Mouse (Mus musculus) forebrain, embryonic 13.5 days (tissue): ENCODE results near the gene Hpdl. TPM values are rescaled to one million over a fixed set of nuclear protein-coding genes. Genes with fewer than 3 reads are reported as not detected.
A peak's percentile ranks its signal among the peaks of the same experiment; 100 is the strongest.

ENCODE experiments used
- ATAC-seq: fragments of 200-750 bp; cut with Nextera tagmentation; 2 replicates; pipeline ENCODE4 v1.8.0; 2017
- H3K27ac ChIP-seq: fragments of 300-500 bp; sonication (generic); 2 replicates; pipeline ENCODE4 v1.5.1; 2015; ENCODE audit warnings: inconsistent platforms, mild to moderate bottlenecking, moderate library complexity
- H3K27me3 ChIP-seq: fragments of 300-500 bp; sonication (generic); 2 replicates; pipeline ENCODE4 v1.6.1; 2015; ENCODE audit warnings: mild to moderate bottlenecking, inconsistent platforms
- H3K36me3 ChIP-seq: fragments of 300-500 bp; sonication (generic); 2 replicates; pipeline ENCODE4 v1.6.1; 2015; ENCODE audit warnings: mild to moderate bottlenecking, inconsistent platforms; ENCODE audit not compliant: poor library complexity, severe bottlenecking
- H3K4me1 ChIP-seq: fragments of 300-500 bp; sonication (generic); 2 replicates; pipeline ENCODE4 v1.6.1; 2015; ENCODE audit warnings: inconsistent platforms
- H3K4me2 ChIP-seq: fragments of 300-500 bp; sonication (generic); 2 replicates; pipeline ENCODE4 v1.6.1; 2015; ENCODE audit warnings: inconsistent platforms, mild to moderate bottlenecking, moderate library complexity
- H3K4me3 ChIP-seq: fragments of 300-500 bp; sonication (generic); 2 replicates; pipeline ENCODE4 v1.5.1; 2015; ENCODE audit warnings: mild to moderate bottlenecking, inconsistent platforms
- H3K9ac ChIP-seq: fragments of 300-500 bp; sonication (generic); 2 replicates; pipeline ENCODE4 v1.6.1; 2015; ENCODE audit warnings: mild to moderate bottlenecking, inconsistent platforms
- H3K9me3 ChIP-seq: fragments of 300-500 bp; sonication (generic); replicated peaks from 2 replicates; pipeline ENCODE4 v1.6.1; 2016; ENCODE audit warnings: inconsistent platforms
- WGBS: fragments of 180-500 bp; shearing (Covaris S2); methylation state at CpG from one replicate; pipeline ENCODE4 v1.1.7; 2015; 5-methylcytosine and 5-hydroxymethylcytosine counted together
- polyA plus RNA-seq: library from polyadenylated mRNA; unstranded; fragments of >200 nt; fragmentation: Nextera tagmentation; extraction: Ambion mirVana; gene quantifications from 2 replicates; pipeline ENCODE4 v1.2.1, GENCODE M21; 2015

Hpdl gene
- polyA plus RNA-seq, 1 experiment from 2014 or later: 0.85 TPM

DNA sequence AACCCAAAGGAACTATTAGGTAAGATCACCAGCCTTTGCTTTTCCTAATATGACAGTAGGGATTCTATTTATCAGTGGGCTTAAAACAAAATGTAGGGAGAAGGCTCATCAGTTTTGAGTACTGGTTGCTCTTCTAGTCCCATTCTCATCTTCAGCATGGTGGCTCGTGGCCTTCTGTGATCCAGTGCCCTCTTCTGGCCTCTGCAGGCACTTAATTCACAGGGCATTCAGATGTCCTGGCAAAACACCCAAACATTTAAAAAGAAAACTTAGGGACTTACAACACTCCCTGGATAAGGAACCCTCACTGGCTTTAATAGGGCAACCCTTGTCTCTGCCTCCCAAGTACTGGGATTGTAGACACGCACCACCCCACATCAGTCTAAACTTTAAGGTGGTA lies 27.2 kb downstream of the Hpdl start:
- Histone ChIP-seq H3K4me2 (no peak overlapping the region), H3K9me3 (no peaks in the 10 kb centered on the region), H3K27ac (no peak overlapping the region), H3K4me1 (no peaks in the 10 kb centered on the region), H3K9ac (no peak overlapping the region), H3K4me3 (no peak overlapping the region), H3K36me3 (no peaks in the 10 kb centered on the region), H3K27me3 (no peaks in the 10 kb centered on the region)
- 86% methylated on average over 2 of the region's 2 CpGs for WGBS
- ATAC-seq: no peak

DNA sequence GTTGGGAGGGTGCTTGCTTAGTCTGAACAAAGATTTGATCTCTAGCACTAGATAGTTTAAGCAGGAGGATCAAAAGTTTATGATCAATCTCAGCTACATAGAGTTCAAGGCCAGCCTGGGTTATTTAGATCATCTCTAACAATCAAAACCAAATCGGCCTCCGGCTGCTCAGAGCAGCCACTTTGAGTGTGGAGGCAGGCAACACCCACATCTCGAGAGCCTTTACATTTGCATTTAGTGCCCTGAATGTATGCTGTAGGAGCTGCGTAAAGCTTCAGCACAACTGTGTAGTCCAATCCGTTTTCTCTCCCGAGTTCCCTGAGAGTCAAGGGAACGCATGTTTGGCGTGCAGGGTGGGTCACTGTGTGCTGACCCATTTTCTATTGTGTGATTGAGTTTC lies 29.1 kb downstream of the Hpdl start:
- Histone ChIP-seq H3K4me3 (no peak overlapping the region), H3K9me3 (no peaks in the 10 kb centered on the region), H3K4me1 (no peaks in the 10 kb centered on the region), H3K27ac (no peak overlapping the region), H3K4me2 (no peak overlapping the region), H3K9ac (no peak overlapping the region), H3K27me3 (no peaks in the 10 kb centered on the region), H3K36me3 (no peaks in the 10 kb centered on the region)
- WGBS: 93% methylated on average over 8 of the region's 8 CpGs
- ATAC-seq: no peak

DNA sequence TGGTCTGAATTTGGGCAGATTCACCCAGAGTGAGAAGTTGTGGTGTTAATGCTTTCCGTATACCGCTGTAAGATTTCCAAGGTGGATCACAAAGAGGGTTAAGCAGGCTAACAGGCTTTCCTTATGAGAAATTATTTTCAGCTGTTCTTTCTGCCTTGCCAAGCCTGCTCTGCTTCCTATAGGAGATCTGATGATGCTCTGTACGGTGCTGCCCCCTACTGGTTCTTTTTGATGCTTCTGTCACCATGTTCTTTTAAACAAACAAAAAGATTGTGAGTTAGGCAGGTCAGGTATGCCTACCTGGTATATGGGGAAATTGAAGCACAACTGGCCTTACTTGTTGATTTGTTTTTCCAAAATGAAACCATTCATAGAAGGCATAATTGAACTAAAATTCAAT lies 32.6 kb downstream of the Hpdl start:
- no peak overlapping the region for H3K4me3 ChIP-seq
- no peak overlapping the region for H3K9ac ChIP-seq
- no peaks in the 10 kb centered on the region for H3K36me3 ChIP-seq
- H3K4me2 ChIP-seq: no peak overlapping the region
- no peaks in the 10 kb centered on the region for H3K27me3 ChIP-seq
- H3K27ac ChIP-seq: no peak overlapping the region
- peak; percentile 70; the same call in 1 of the 2 replicates for ATAC-seq
- H3K9me3 ChIP-seq: no peaks in the 10 kb centered on the region
- 6% methylated on average over 3 of the region's 3 CpGs for WGBS
- H3K4me1 ChIP-seq: no peaks in the 10 kb centered on the region

DNA sequence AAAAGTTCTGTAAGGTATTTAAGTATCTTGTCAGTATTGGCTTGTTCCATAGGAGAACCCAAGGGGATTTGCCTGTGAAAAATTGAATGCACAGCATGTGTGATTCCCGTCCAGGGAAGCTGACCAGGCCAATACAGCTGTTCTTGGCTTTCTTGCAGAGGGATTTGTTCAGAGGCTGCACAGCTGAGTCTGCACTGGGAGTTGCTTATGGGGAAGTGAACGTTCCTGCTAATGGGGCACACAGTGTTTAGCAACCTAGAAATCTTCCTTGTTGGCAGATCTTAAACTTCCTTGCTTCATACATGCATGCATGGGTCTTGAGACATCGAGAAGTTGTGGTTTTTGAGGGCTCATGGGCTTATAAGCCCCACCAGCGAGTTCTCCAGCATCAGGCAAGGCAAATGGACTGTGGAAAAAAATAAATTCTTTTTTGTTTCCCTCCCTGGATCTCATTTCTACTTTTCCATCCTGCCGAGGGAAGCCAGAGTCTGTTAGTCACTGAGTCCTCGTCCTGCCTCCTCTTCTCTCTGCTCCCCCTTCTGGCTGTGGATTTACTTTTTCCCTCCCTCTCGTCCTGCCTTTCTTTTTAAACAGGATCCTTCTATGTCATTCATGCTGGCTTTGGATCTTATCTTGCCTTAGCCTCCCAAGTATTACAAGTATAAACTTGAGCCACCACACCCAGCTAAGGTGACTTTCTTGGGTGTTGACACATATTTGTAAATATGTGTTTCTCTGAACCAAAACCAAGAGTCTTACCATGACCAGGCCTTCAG lies 33.3 kb downstream of the Hpdl start:
- no peak overlapping the region for H3K27ac ChIP-seq
- no peaks in the 10 kb centered on the region for H3K36me3 ChIP-seq
- H3K4me3 ChIP-seq: no peak overlapping the region
- no peak for ATAC-seq
- H3K4me2 ChIP-seq: no peak overlapping the region
- no peaks in the 10 kb centered on the region for H3K4me1 ChIP-seq
- 41% methylated on average over 7 of the region's 7 CpGs for WGBS
- H3K27me3 ChIP-seq: no peaks in the 10 kb centered on the region
- H3K9me3 ChIP-seq: no peaks in the 10 kb centered on the region
- H3K9ac ChIP-seq: 0 out of 2 replicates have a peak overlapping the region, but pooled peaks have one; percentile 12

DNA sequence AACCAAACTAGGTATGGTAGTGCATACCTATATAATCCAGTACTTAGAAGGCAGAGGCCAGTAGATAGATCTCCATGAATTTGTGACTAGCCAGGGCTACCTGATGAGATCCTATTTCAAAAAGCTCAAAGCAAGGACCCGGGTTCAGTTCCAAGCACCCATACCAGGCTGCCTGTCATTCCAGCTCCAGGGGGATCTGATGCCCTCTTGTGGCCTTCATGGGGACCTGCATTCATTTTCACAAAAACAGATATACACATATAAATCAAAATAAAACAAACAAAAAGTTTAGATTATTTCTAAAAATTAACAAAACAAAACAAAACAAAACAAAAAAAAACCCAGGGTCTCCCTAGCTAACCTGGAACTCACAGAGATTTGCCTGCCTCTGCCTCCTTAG lies 34.9 kb downstream of the Hpdl start:
- no peaks in the 10 kb centered on the region for H3K27me3 ChIP-seq
- no peak for ATAC-seq
- WGBS: 92% methylated on average over 1 of the region's 1 CpGs

DNA sequence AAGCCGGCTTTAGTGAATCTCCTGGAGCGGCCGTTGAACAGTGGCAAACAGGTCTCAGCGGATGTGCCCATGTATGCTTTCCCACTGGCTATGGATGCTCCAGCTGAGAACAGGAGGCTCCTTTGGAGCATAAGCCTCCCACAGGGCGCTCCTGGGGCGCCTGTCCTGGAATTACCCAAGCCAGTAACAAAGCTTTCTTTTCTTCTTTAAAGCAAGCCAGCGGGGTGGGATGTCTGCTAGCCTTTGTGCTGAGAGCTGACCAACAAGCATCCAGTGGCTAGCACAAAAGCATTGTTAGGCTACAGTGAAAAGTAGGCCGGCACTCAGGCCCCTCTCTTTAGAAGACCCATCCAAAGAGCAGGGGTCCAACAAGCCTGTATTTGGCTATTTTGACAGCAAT lies 39.3 kb downstream of the Hpdl start:
- Histone ChIP-seq H3K9me3 (no peaks in the 10 kb centered on the region), H3K27ac (no peak overlapping the region), H3K4me1 (peaks cover 7% of the 10 kb centered on the region; the same call in 1 of the 2 replicates), H3K9ac (peak overlapping the region; percentile 48), H3K4me2 (no peak overlapping the region), H3K36me3 (no peaks in the 10 kb centered on the region), H3K4me3 (no peak overlapping the region), H3K27me3 (no peaks in the 10 kb centered on the region)
- ATAC-seq: no peak
- WGBS: 5% methylated on average over 8 of the region's 8 CpGs

More for the DNA sequence above, 34.9 kb downstream of the Hpdl start:
- Histone ChIP-seq H3K4me1 (peaks cover 7% of the 10 kb centered on the region; the same call in 1 of the 2 replicates), H3K9me3 (no peaks in the 10 kb centered on the region), H3K4me2 (no peak overlapping the region), H3K27ac (no peak overlapping the region), H3K4me3 (no peak overlapping the region), H3K9ac (no peak overlapping the region), H3K36me3 (no peaks in the 10 kb centered on the region)

DNA sequence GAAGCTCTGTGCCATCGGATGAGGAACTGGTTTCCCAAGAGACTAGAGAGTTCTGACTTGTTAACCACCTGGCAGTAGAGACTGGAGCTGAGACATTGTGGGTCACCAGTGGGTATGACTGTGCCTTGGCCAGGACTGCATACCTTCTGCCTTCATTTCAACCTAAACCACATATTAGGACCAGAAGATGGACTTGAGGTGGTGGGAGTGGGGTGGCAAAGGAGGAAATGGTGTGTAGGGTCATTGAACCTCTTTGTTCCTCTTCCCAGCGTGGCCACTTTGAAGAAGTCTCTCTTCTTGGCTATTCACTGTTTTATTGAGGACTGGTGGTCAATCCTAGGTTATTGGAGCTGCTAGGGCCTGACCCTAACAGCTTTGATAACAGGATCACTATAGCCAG lies 40.1 kb downstream of the Hpdl start:
- Histone ChIP-seq H3K36me3 (no peaks in the 10 kb centered on the region), H3K4me1 (peaks cover 7% of the 10 kb centered on the region; the same call in 1 of the 2 replicates), H3K27ac (no peak overlapping the region), H3K9me3 (no peaks in the 10 kb centered on the region), H3K9ac (no peak overlapping the region), H3K4me2 (no peak overlapping the region), H3K4me3 (no peak overlapping the region), H3K27me3 (no peaks in the 10 kb centered on the region)
- no peak for ATAC-seq
- WGBS: 48% methylated on average over 2 of the region's 2 CpGs

DNA sequence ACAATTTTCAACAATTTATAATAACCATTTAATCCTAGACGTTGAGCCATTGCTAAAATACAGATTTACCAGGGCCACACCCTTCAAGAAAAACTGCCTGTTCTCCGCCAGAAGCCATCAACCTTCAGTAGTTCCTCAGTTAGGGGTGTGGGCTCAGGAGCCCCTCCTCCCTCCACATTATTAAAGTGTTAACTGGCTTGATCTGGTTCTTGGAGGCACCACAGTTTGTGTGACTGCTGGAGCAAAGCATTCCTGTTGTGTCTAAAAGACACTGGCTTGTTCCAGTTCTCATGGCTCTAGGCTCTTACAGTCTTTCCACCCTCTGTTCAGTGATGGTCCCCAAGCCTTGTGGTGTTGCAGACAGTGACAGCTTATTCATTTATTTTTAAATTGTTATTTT lies 41.0 kb downstream of the Hpdl start:
- ATAC-seq: no peak
- Histone ChIP-seq H3K4me3 (no peak overlapping the region), H3K27me3 (no peaks in the 10 kb centered on the region), H3K9ac (no peak overlapping the region), H3K9me3 (no peaks in the 10 kb centered on the region), H3K27ac (no peak overlapping the region), H3K4me1 (peaks cover 7% of the 10 kb centered on the region; the same call in 1 of the 2 replicates), H3K36me3 (no peaks in the 10 kb centered on the region), H3K4me2 (no peak overlapping the region)
- 74% methylated on average over 2 of the region's 2 CpGs for WGBS

DNA sequence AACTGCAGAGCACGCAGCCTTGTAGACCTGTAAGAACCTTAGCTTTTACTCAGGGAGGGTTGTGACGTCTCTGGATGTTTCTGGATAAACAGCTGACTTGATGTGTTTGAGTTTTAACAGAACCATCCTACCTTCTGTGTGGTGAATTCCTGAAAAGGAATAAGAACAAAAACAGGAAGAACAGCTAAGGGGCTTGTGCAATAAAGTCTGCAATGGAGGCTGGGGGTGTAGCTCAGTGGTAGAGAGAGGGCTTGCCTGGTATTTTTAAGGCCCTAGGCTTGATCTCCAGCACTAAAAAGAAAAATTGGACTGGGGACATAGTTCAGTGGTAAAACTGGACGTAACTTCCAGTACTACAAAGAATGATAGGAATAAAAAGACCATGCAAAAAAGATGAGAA lies 44.4 kb downstream of the Hpdl start:
- Histone ChIP-seq H3K9me3 (no peaks in the 10 kb centered on the region), H3K4me1 (peaks cover 4% of the 10 kb centered on the region; the same call in 1 of the 2 replicates), H3K36me3 (no peaks in the 10 kb centered on the region), H3K4me3 (no peak overlapping the region), H3K4me2 (no peak overlapping the region), H3K27ac (no peak overlapping the region), H3K27me3 (no peaks in the 10 kb centered on the region), H3K9ac (no peak overlapping the region)
- WGBS: 87% methylated on average over 3 of the region's 3 CpGs
- no peak for ATAC-seq

DNA sequence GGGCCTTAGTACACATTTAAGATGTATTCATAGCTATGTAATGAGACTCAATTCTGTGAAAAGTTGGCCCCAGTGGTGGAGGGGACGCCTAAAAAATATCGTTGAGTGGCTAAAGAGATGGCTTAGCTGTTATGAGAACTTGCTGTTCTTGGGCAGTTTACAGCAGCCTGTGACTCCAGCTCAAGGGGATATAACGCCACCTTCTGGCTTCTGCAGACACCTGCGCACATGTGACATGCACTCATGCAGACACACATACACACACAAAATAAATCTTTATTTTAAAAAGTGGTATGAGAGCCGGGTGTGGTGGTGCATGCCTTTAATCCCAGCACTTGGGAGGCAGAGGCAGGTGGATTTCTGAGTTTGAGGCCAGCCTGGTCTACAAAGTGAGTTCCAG lies 45.1 kb downstream of the Hpdl start:
- Histone ChIP-seq H3K4me1 (0 out of 2 replicates have a peak, but pooled peaks cover 2% of the 10 kb centered on the region), H3K9ac (no peak overlapping the region), H3K9me3 (no peaks in the 10 kb centered on the region), H3K27me3 (no peaks in the 10 kb centered on the region), H3K4me3 (no peak overlapping the region), H3K4me2 (no peak overlapping the region), H3K36me3 (no peaks in the 10 kb centered on the region), H3K27ac (no peak overlapping the region)
- no peak for ATAC-seq
- 91% methylated on average over 5 of the region's 5 CpGs for WGBS
